ENCODE assay signal across 7 mouse cellular contexts in the genomic region with DNA sequence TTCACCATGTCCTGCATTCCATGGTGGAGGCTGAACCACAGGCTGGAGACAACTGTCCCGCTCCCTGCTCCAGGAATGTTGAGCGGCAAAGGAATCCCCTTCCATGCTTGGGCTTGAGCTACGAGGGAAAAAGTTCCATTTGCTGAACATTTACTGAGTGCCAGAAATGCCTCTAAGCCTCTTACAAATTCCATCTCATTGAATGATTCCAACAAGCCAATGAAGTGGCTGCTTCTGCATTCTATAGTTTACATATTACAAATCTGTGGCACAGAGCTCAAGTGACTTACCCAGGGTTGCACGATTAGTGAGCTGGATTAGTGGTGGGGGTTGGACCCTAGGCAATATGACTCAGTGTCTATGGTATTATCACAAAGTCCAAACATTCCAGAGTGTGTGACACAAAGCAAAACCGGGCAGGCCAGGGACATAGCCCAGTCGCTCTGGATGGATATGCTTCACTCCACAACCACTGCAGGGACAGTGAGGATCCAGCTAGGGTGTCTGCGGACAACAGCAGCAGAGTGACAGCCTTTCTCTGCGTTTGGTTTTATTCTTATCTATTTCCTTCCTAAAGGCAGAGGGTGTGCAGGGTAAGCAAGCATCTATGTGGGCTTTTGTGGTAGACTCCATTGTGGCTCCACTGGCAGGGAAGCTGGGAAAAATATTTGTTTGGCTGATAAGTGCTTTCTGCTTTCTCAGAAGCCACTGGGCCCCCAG. TPM values are rescaled to one million over a fixed set of nuclear protein-coding genes. Genes with fewer than 3 reads are reported as not detected.
DNase-seq lines count a peak whose midpoint lies in the region; ATAC-seq lines count a peak whose summit lies in the region.

No protein-coding gene starts in this region.

- 27% methylated on average over 8 of the region's 8 CpGs for WGBS in embryonic facial prominence, embryonic 15.5 days
- 40% methylated on average over 8 of the region's 8 CpGs for WGBS in liver, embryonic 15.5 days (ENCODE audit: insufficient replicate concordance)
- 20% methylated on average over 8 of the region's 8 CpGs for WGBS in stomach, embryonic 15.5 days

- H3K27me3 ChIP-seq in embryonic facial prominence, embryonic 15.5 days, result no peaks in the 10 kb centered on the region
- H3K27me3 ChIP-seq in liver, embryonic 15.5 days, result no peaks in the 10 kb centered on the region
- no peaks in the 10 kb centered on the region for H3K27me3 ChIP-seq in stomach, embryonic 15.5 days (replicated peaks)

- no peaks in the 10 kb centered on the region for H3K36me3 ChIP-seq in embryonic facial prominence, embryonic 15.5 days
- H3K36me3 ChIP-seq in liver, embryonic 15.5 days (replicated peaks), result no peaks in the 10 kb centered on the region
- H3K36me3 ChIP-seq in stomach, embryonic 15.5 days, result no peaks in the 10 kb centered on the region

- H3K4me3 ChIP-seq in embryonic facial prominence, embryonic 15.5 days (replicated peaks), result no peak overlapping the region
- no peak overlapping the region for H3K4me3 ChIP-seq in liver, embryonic 15.5 days (replicated peaks)
- H3K4me3 ChIP-seq in stomach, embryonic 15.5 days (replicated peaks), result no peak overlapping the region

- peak overlapping the region; percentile 86 for H3K27ac ChIP-seq in embryonic facial prominence, embryonic 15.5 days (replicated peaks)
- 0 out of 2 replicates have a peak overlapping the region, but pooled peaks have one; percentile 19 for H3K27ac ChIP-seq in liver, embryonic 15.5 days (replicated peaks)
- peak overlapping the region; percentile 87 for H3K27ac ChIP-seq in stomach, embryonic 15.5 days

- intact Hi-C loops in heart, postnatal 36 days (cut with DNase I), result loop anchor here (5.0 kb wide), 1 partner anchor 52 kb away; no protein-coding TSS in a partner anchor

- H3K9me3 ChIP-seq in embryonic facial prominence, embryonic 15.5 days (replicated peaks), result no peaks in the 10 kb centered on the region
- H3K9me3 ChIP-seq in liver, embryonic 15.5 days (replicated peaks), result no peaks in the 10 kb centered on the region
- H3K9me3 ChIP-seq in stomach, embryonic 15.5 days, result no peaks in the 10 kb centered on the region

- H3K4me1 ChIP-seq in embryonic facial prominence, embryonic 15.5 days, result peaks cover 19% of the 10 kb centered on the region
- peaks cover 12% of the 10 kb centered on the region for H3K4me1 ChIP-seq in liver, embryonic 15.5 days (replicated peaks)
- H3K4me1 ChIP-seq in stomach, embryonic 15.5 days, result peaks cover 20% of the 10 kb centered on the region; the same call in 1 of the 2 replicates

- H3K4me2 ChIP-seq in embryonic facial prominence, embryonic 15.5 days (replicated peaks), result no peak overlapping the region
- no peak overlapping the region for H3K4me2 ChIP-seq in liver, embryonic 15.5 days
- H3K4me2 ChIP-seq in stomach, embryonic 15.5 days, result no peak overlapping the region

- H3K9ac ChIP-seq in embryonic facial prominence, embryonic 15.5 days, result no peak overlapping the region
- H3K9ac ChIP-seq in liver, embryonic 15.5 days, result no peak overlapping the region
- no peak overlapping the region for H3K9ac ChIP-seq in stomach, embryonic 15.5 days

- DNase-seq in adrenal gland, postnatal 10 days, result peak; percentile 31
- DNase-seq in heart, postnatal 36 days, result peak; percentile 31 to 51
- DNase-seq in right cerebral cortex, postnatal 4 days, result no peak

- peak; percentile 74 for ATAC-seq in embryonic facial prominence, embryonic 15.5 days (ENCODE audit: insufficient number of reproducible peaks, low FRiP score, low TSS enrichment, low read depth)
- peak; percentile 62 for ATAC-seq in liver, embryonic 15.5 days (ENCODE audit: insufficient read depth)
- ATAC-seq in stomach, embryonic 15.5 days (ENCODE audit: insufficient read depth, low FRiP score, low read depth), result peak; percentile 77
- ATAC-seq in frontal cortex, adult (ENCODE audit: low TSS enrichment), result no peak

RNA-seq across cellular contexts. Expression of a gene that starts 16.6 kb away (rescaled TPM):
- total RNA-seq in adrenal gland, postnatal 10 days (2021), result 10 to 100 TPM in 1 of 2 experiments, 1 to 10 TPM in 1; 7.5 to 10.9 TPM
- polyA plus RNA-seq in embryonic facial prominence, embryonic 15.5 days (2015; fragmentation: Nextera tagmentation; extraction: Ambion mirVana), result 6.3 and 6.4 TPM in 2 replicates
- total RNA-seq in heart, postnatal 36 days (2021), result 1 to 10 TPM; 5.7 to 5.9 TPM
- polyA plus RNA-seq in liver, embryonic 15.5 days (2015; fragmentation: Nextera tagmentation; extraction: Ambion mirVana), result 3.1 and 3.2 TPM in 2 replicates
- polyA plus RNA-seq in stomach, embryonic 15.5 days (2015; fragmentation: Nextera tagmentation; extraction: Ambion mirVana), result 2.7 and 3.3 TPM in 2 replicates

Comparison
In these comparisons a context has a peak if more than half of its experiments do, and no peak if none do; other contexts are left out.
1. H3K27ac ChIP-seq: peak in every context shown above with its lines; median percentile 87 in stomach, embryonic 15.5 days; 86 in embryonic facial prominence, embryonic 15.5 days; 19 in liver, embryonic 15.5 days.